Mouse (Mus musculus) right cerebral cortex, postnatal 25 days (tissue): ENCODE measurements around the gene Zfp239.
"Not testable (repeated sequence)": the region's sequence is repeated elsewhere in the genome, so short reads cannot be mapped to it uniquely, and the experiment has no call there.

Source experiments
- DNase-seq: peaks from one replicate; pipeline ENCODE4 v3.0.0; 2022

The Zfp239 gene

GRCm38 (mm10) chr6:117861848-117862247 is at the start of gene Zfp239:
TSS of gene Zfp239 (plus strand) at chr6:117862100.
- no peak for DNase-seq

GRCm38 (mm10) chr6:117814681-117815080 is 47.2 kb upstream of the Zfp239 start:
- DNase-seq: no peak

GRCm38 (mm10) chr6:117817108-117817541 is 44.8 kb upstream of the Zfp239 start:
- no peak for DNase-seq

GRCm38 (mm10) chr6:117820327-117820726 is 41.6 kb upstream of the Zfp239 start:
- no peak for DNase-seq

GRCm38 (mm10) chr6:117825369-117825768 is 36.5 kb upstream of the Zfp239 start:
- DNase-seq: no peak

- DNase-seq: peak; percentile 68
These were observed 33.6 kb upstream of the Zfp239 start for GRCm38 (mm10) chr6:117828273-117828672.

GRCm38 (mm10) chr6:117840686-117841510 is 21.0 kb upstream of the Zfp239 start, which contains the start of gene Zfp637:
TSS of gene Zfp637 (plus strand) at chr6:117841180.
- DNase-seq: peak; percentile 95

- DNase-seq: no peak
These were observed 20.4 kb upstream of the Zfp239 start for GRCm38 (mm10) chr6:117841511-117841955.

- no peak for DNase-seq
These were observed 17.3 kb upstream of the Zfp239 start for GRCm38 (mm10) chr6:117844597-117844996.

GRCm38 (mm10) chr6:117846671-117847070 is 15.2 kb upstream of the Zfp239 start:
- not testable (repeated sequence) for DNase-seq

GRCm38 (mm10) chr6:117847772-117848171 is 14.1 kb upstream of the Zfp239 start:
- DNase-seq: no peak

GRCm38 (mm10) chr6:117848577-117848976 is 13.3 kb upstream of the Zfp239 start:
- DNase-seq: no peak

GRCm38 (mm10) chr6:117851747-117852146 is 10.2 kb upstream of the Zfp239 start:
- DNase-seq: no peak

GRCm38 (mm10) chr6:117857990-117858389 is 3.9 kb upstream of the Zfp239 start:
- DNase-seq: no peak

GRCm38 (mm10) chr6:117862465-117862864 is 565 bp downstream of the Zfp239 start:
- no peak for DNase-seq

- peak; percentile 66 for DNase-seq
These were observed 1.2 kb downstream of the Zfp239 start for GRCm38 (mm10) chr6:117862899-117863620.

GRCm38 (mm10) chr6:117863751-117864150 is 1.9 kb downstream of the Zfp239 start:
- no peak for DNase-seq

GRCm38 (mm10) chr6:117868187-117868586 is 6.3 kb downstream of the Zfp239 start:
- no peak for DNase-seq

GRCm38 (mm10) chr6:117871034-117871433 is 9.1 kb downstream of the Zfp239 start:
- DNase-seq: no peak

- not testable (repeated sequence) for DNase-seq
These were observed 11.6 kb downstream of the Zfp239 start for GRCm38 (mm10) chr6:117873450-117873849.

GRCm38 (mm10) chr6:117874621-117875281 is 12.9 kb downstream of the Zfp239 start:
- no peak for DNase-seq

- DNase-seq: no peak
These were observed 17.0 kb downstream of the Zfp239 start for GRCm38 (mm10) chr6:117878700-117879407.
